ENCODE assay signal across 8 mouse cellular contexts in genomic region chr12:12263371-12263791, GRCm38 (mm10). TPM values are rescaled to one million over a fixed set of nuclear protein-coding genes. Genes with fewer than 3 reads are reported as not detected.
DNase-seq lines count a peak whose midpoint lies in the region; ATAC-seq and TF ChIP-seq lines count a peak whose summit lies in the region.

No protein-coding gene starts in this region.

- no peak for TF ChIP-seq CTCF in forebrain, postnatal 0 days (IDR thresholded peaks at IDR 0.05; ENCODE audit: low read depth)

- H3K9ac ChIP-seq in kidney, embryonic 14.5 days (ENCODE audit: low read depth, low read length) = no peak overlapping the region
- peak overlapping the region; percentile 95 for H3K9ac ChIP-seq in forebrain, postnatal 0 days
- 0 out of 2 replicates have a peak overlapping the region, but pooled peaks have one; percentile 2 for H3K9ac ChIP-seq in midbrain, embryonic 11.5 days (ENCODE audit: low read length)
- H3K9ac ChIP-seq in stomach, embryonic 16.5 days (ENCODE audit: low read length) = peak overlapping the region; percentile 80; the same call in 1 of the 2 replicates

- no peaks in the 10 kb centered on the region for H3K36me3 ChIP-seq in kidney, embryonic 14.5 days (ENCODE audit: control insufficient read depth, insufficient read depth, low read length)
- H3K36me3 ChIP-seq in forebrain, postnatal 0 days (ENCODE audit: insufficient read depth) = no peaks in the 10 kb centered on the region
- no peaks in the 10 kb centered on the region for H3K36me3 ChIP-seq in midbrain, embryonic 11.5 days (ENCODE audit: control insufficient read depth, insufficient read depth, low read length)
- no peaks in the 10 kb centered on the region for H3K36me3 ChIP-seq in stomach, embryonic 16.5 days (ENCODE audit: control insufficient read depth, insufficient read depth, low read length)

- peak overlapping the region; percentile 58 for H3K4me3 ChIP-seq in kidney, embryonic 14.5 days (ENCODE audit: low read length)
- peak overlapping the region; percentile 95 for H3K4me3 ChIP-seq in brown adipose tissue, adult 24 weeks (ENCODE audit: insufficient read depth, low read depth, low read length)
- H3K4me3 ChIP-seq in forebrain, postnatal 0 days (ENCODE audit: low read depth, low read length) = peak overlapping the region; percentile 78
- H3K4me3 ChIP-seq in midbrain, embryonic 11.5 days (ENCODE audit: low read depth, low read length) = no peak overlapping the region
- H3K4me3 ChIP-seq in stomach, embryonic 16.5 days (replicated peaks; ENCODE audit: low read length) = peak overlapping the region; percentile 69

- no peak overlapping the region for H3K27ac ChIP-seq in kidney, embryonic 14.5 days (ENCODE audit: low read depth, low read length)
- peak overlapping the region; percentile 84 for H3K27ac ChIP-seq in brown adipose tissue, adult 24 weeks (replicated peaks; ENCODE audit: low read depth, low read length)
- H3K27ac ChIP-seq in forebrain, postnatal 0 days (ENCODE audit: low read depth, low read length) = peak overlapping the region; percentile 91
- H3K27ac ChIP-seq in midbrain, embryonic 11.5 days (ENCODE audit: low read depth, low read length) = no peak overlapping the region
- no peak overlapping the region; the same call in 1 of the 2 replicates for H3K27ac ChIP-seq in stomach, embryonic 16.5 days (ENCODE audit: low read length)

- WGBS in kidney, embryonic 14.5 days = 5% methylated on average over 1 of the region's 1 CpGs
- 0% methylated on average over 1 of the region's 1 CpGs for WGBS in forebrain, postnatal 0 days
- WGBS in midbrain, embryonic 11.5 days = 8% methylated on average over 1 of the region's 1 CpGs
- 28% methylated on average over 1 of the region's 1 CpGs for WGBS in stomach, embryonic 16.5 days

- ATAC-seq in kidney, embryonic 14.5 days (ENCODE audit: low FRiP score, low TSS enrichment) = peak; percentile 18; the same call in 1 of the 2 replicates
- peak; percentile 72 for ATAC-seq in forebrain, postnatal 0 days
- peak; percentile 36 for ATAC-seq in midbrain, embryonic 11.5 days (ENCODE audit: low FRiP score)
- no peak for ATAC-seq in stomach, embryonic 16.5 days (ENCODE audit: insufficient read depth, low FRiP score)

- H3K4me1 ChIP-seq in kidney, embryonic 14.5 days (ENCODE audit: control insufficient read depth, insufficient read depth, low read length) = peaks cover 10% of the 10 kb centered on the region
- H3K4me1 ChIP-seq in brown adipose tissue, adult 24 weeks (ENCODE audit: control insufficient read depth, insufficient read depth, insufficient read length, low read length) = peaks cover 30% of the 10 kb centered on the region
- peaks cover 32% of the 10 kb centered on the region for H3K4me1 ChIP-seq in forebrain, postnatal 0 days (ENCODE audit: insufficient read depth)
- peaks cover 17% of the 10 kb centered on the region for H3K4me1 ChIP-seq in midbrain, embryonic 11.5 days (ENCODE audit: control insufficient read depth, insufficient read depth, low read length)
- H3K4me1 ChIP-seq in stomach, embryonic 16.5 days (ENCODE audit: control insufficient read depth, insufficient read depth, low read length) = peaks cover 32% of the 10 kb centered on the region

- DNase-seq in kidney, adult 18-20 months = no peak
- DNase-seq in forebrain, postnatal 0 days = peak; percentile 69
- peak; percentile 76 for DNase-seq in layer of hippocampus, adult 9-11 months
- DNase-seq in midbrain, embryonic 11.5 days (ENCODE audit: low spot score, missing footprints) = no peak
- DNase-seq in spleen, postnatal 10 days (ENCODE audit: low spot score in 2 of 2) = no peak

- no peaks in the 10 kb centered on the region for H3K27me3 ChIP-seq in kidney, embryonic 14.5 days (ENCODE audit: control insufficient read depth, insufficient read depth, low read length)
- H3K27me3 ChIP-seq in forebrain, postnatal 0 days (ENCODE audit: insufficient read depth, low read length) = no peaks in the 10 kb centered on the region
- no peaks in the 10 kb centered on the region for H3K27me3 ChIP-seq in midbrain, embryonic 11.5 days (ENCODE audit: control insufficient read depth, insufficient read depth, low read length)
- H3K27me3 ChIP-seq in stomach, embryonic 16.5 days (ENCODE audit: control insufficient read depth, insufficient read depth, low read length) = no peaks in the 10 kb centered on the region

- no peaks in the 10 kb centered on the region for H3K9me3 ChIP-seq in kidney, embryonic 14.5 days (ENCODE audit: control insufficient read depth, low read length)
- no peaks in the 10 kb centered on the region for H3K9me3 ChIP-seq in forebrain, postnatal 0 days (ENCODE audit: low read length)
- H3K9me3 ChIP-seq in midbrain, embryonic 11.5 days (ENCODE audit: control insufficient read depth, low read length) = no peaks in the 10 kb centered on the region
- no peaks in the 10 kb centered on the region for H3K9me3 ChIP-seq in stomach, embryonic 16.5 days (replicated peaks; ENCODE audit: control insufficient read depth, low read length)

- H3K4me2 ChIP-seq in kidney, embryonic 14.5 days (replicated peaks; ENCODE audit: low read depth, low read length) = peak overlapping the region; percentile 56
- H3K4me2 ChIP-seq in forebrain, postnatal 0 days (ENCODE audit: low read depth) = peak overlapping the region; percentile 67
- peak overlapping the region; percentile 83 for H3K4me2 ChIP-seq in midbrain, embryonic 11.5 days
- H3K4me2 ChIP-seq in stomach, embryonic 16.5 days (ENCODE audit: low read depth, low read length) = peak overlapping the region; percentile 86

RNA-seq across cellular contexts. Expression of gene Fam49a, which starts 1.4 kb away (rescaled TPM):
- polyA plus RNA-seq in kidney, embryonic 14.5 days (2014; fragmentation: Nextera tagmentation; extraction: Ambion mirVana) = 4.4 and 8.7 TPM in 2 replicates
- polyA plus RNA-seq in brown adipose tissue, adult 24 weeks (2012; ENCODE audit: insufficient read depth, insufficient read length, missing spikeins) = 16.8 and 23.9 TPM in 2 replicates
- total RNA-seq in forebrain, postnatal 0 days (2014; rRNA removed) = 202 and 242 TPM in 2 replicates
- 120 and 127 TPM in 2 replicates for polyA plus RNA-seq in forebrain, postnatal 0 days (2015; fragmentation: Nextera tagmentation; extraction: Ambion mirVana)
- 14.4 and 18.2 TPM in 2 replicates for polyA plus RNA-seq in midbrain, embryonic 11.5 days (2014; fragmentation: Nextera tagmentation; extraction: Ambion mirVana)
- 12.6 and 13.0 TPM in 2 replicates for polyA plus RNA-seq in stomach, embryonic 16.5 days (2015; fragmentation: Nextera tagmentation; extraction: Ambion mirVana)

Comparison
In these comparisons a context has a peak if more than half of its experiments do, and no peak if none do; other contexts are left out.
1. H3K27ac ChIP-seq: peak in brown adipose tissue, adult 24 weeks (single experiment) and forebrain, postnatal 0 days (single experiment); none in kidney, embryonic 14.5 days (single experiment), midbrain, embryonic 11.5 days (single experiment) and stomach, embryonic 16.5 days (single experiment).
2. DNase-seq: peak in forebrain, postnatal 0 days (single experiment) and layer of hippocampus, adult 9-11 months (single experiment); none in kidney, adult 18-20 months (single experiment), midbrain, embryonic 11.5 days (single experiment) and spleen, postnatal 10 days (0 of 2).
3. Peak in every context shown above with its lines, with median percentiles within 50 percentile points of each other: H3K4me2 ChIP-seq.